Mouse (Mus musculus) midbrain, embryonic 14.5 days (tissue): ENCODE measurements around the gene Ptprm. TPM values are rescaled to one million over a fixed set of nuclear protein-coding genes. Genes with fewer than 3 reads are reported as not detected.
A peak's percentile ranks its signal among the peaks of the same experiment; 100 is the strongest.

ENCODE experiments used
- ATAC-seq: fragments of 200-750 bp; cut with Nextera tagmentation; 2 replicates; pipeline ENCODE4 v1.8.0; 2017; ENCODE audit warnings: moderate number of reproducible peaks, moderate library complexity; ENCODE audit not compliant: low FRiP score, low TSS enrichment
- DNase-seq: peaks from one replicate; pipeline ENCODE4 v3.0.0-alpha.2; 2015
- H3K27ac ChIP-seq: fragments of 300-500 bp; sonication (generic); replicated peaks from 2 replicates; pipeline ENCODE4 v1.5.1; 2014; ENCODE audit warnings: mild to moderate bottlenecking, low read depth, low read length, moderate library complexity
- H3K27me3 ChIP-seq: fragments of 300-500 bp; sonication (generic); 2 replicates; pipeline ENCODE4 v1.6.1; 2014; ENCODE audit warnings: low read length, control low read depth, mixed read lengths; ENCODE audit not compliant: control insufficient read depth, insufficient read depth
- H3K36me3 ChIP-seq: fragments of 300-500 bp; sonication (generic); 2 replicates; pipeline ENCODE4 v1.6.1; 2014; ENCODE audit warnings: low read length, control low read depth; ENCODE audit not compliant: control insufficient read depth, insufficient read depth
- H3K4me1 ChIP-seq: fragments of 300-500 bp; sonication (generic); 2 replicates; pipeline ENCODE4 v1.6.1; 2014; ENCODE audit warnings: mild to moderate bottlenecking, antibody characterized with exemption, low read length, control low read depth; ENCODE audit not compliant: control insufficient read depth, insufficient read depth
- H3K4me2 ChIP-seq: fragments of 300-500 bp; sonication (generic); 2 replicates; pipeline ENCODE4 v1.6.1; 2014; ENCODE audit warnings: mild to moderate bottlenecking, low read length, moderate library complexity
- H3K4me3 ChIP-seq: fragments of 300-500 bp; sonication (generic); replicated peaks from 2 replicates; pipeline ENCODE4 v1.5.1; 2014; ENCODE audit warnings: low read depth, low read length
- H3K9ac ChIP-seq: fragments of 300-500 bp; sonication (generic); replicated peaks from 2 replicates; pipeline ENCODE4 v1.6.1; 2014; ENCODE audit warnings: mild to moderate bottlenecking, low read length, moderate library complexity
- H3K9me3 ChIP-seq: fragments of 300-500 bp; sonication (generic); 2 replicates; pipeline ENCODE4 v1.6.1; 2016; ENCODE audit warnings: low read length, control low read depth, mixed read lengths; ENCODE audit not compliant: control insufficient read depth
- WGBS: fragments of 180-500 bp; shearing (Covaris S2); extraction: QIAGEN DNeasy Blood & Tissue Kit; methylation state at CpG from one replicate; pipeline ENCODE4 v1.1.7; 2014; 5-methylcytosine and 5-hydroxymethylcytosine counted together
- polyA plus RNA-seq: library from polyadenylated mRNA; unstranded; fragments of >200 nt; fragmentation: Nextera tagmentation; extraction: Ambion mirVana; gene quantifications from 2 replicates; pipeline ENCODE4 v1.2.1, GENCODE M21; 2014

Gene Ptprm
- polyA plus RNA-seq, 1 experiment from 2014 or later = 22.8 TPM

DNA sequence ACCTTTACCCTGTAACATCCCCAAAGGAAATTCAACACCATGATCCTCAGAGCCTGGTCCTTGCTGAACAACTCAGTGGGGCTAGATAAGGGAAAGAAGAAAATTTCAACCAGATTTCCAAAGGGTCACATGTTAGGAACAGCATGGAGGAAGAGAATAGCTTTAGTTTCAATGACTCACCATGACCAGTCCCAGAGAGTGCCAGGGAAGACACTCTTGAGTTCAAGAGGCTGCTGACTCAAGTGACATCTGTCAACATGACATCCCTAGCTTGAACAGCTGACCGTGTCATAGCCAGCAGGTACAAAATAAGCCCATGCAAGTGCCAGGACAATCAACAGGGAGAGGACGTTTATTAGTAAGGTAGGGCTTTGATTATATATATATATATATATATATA, 182.9 kb downstream of the Ptprm start:
- no peak overlapping the region for H3K4me2 ChIP-seq
- no peaks in the 10 kb centered on the region for H3K36me3 ChIP-seq
- H3K27ac ChIP-seq = no peak overlapping the region
- whole genome bisulfite sequencing = 82% methylated on average over 2 of the region's 2 CpGs
- 0 out of 2 replicates have a peak, but pooled peaks cover 4% of the 10 kb centered on the region for H3K4me1 ChIP-seq
- H3K27me3 ChIP-seq = no peaks in the 10 kb centered on the region
- H3K9ac ChIP-seq = no peak overlapping the region
- DNase-seq (no peak), ATAC-seq (no peak)
- H3K4me3 ChIP-seq = no peak overlapping the region
- H3K9me3 ChIP-seq = no peaks in the 10 kb centered on the region

DNA sequence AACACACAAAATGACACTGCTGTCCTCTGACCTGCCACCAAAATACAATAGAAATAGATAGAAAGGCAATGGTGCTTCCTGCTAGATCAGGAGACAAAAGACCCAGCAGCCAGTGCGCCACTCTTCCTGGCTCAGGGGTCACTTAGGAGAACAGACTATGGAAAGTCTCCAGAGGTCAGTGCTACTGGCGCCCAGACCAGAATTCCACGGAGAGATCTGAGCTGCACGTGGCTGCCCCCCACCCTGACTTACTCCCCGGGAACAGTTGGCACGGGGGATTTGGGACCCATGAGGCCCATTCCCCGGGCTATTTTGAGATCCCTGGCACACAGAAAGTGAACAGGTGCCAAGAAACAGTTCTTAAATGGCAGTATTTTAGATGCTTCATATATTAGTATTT, 183.6 kb downstream of the Ptprm start:
- DNase-seq = no peak
- no peaks in the 10 kb centered on the region for H3K36me3 ChIP-seq
- no peak overlapping the region for H3K4me3 ChIP-seq
- no peaks in the 10 kb centered on the region for H3K9me3 ChIP-seq
- H3K4me1 ChIP-seq = 0 out of 2 replicates have a peak, but pooled peaks cover 2% of the 10 kb centered on the region
- ATAC-seq = no peak
- H3K27ac ChIP-seq = no peak overlapping the region
- H3K27me3 ChIP-seq = no peaks in the 10 kb centered on the region
- H3K9ac ChIP-seq = no peak overlapping the region
- 79% methylated on average over 7 of the region's 7 CpGs for WGBS
- no peak overlapping the region for H3K4me2 ChIP-seq

DNA sequence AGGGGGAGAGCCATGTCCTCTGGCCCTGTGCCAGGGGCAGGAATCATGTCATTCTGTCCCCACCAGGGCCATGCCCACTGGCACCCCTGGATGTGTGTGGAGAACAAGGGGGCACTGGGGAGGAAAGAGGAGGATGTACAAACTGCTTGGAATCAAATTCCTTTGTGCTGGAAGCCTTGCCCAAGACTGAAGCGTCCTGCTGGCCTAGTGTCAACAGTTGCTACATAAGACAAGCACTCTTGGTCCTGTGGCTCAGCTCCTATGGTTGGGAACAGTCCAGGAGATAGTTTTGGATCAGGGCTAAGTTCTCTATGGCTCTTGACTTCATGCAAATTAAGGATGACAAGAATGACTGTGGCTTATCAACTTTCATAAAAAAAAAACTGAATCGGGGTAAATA, 188.4 kb downstream of the Ptprm start:
- H3K9me3 ChIP-seq = no peaks in the 10 kb centered on the region
- ATAC-seq (no peak), DNase-seq (no peak)
- 88% methylated on average over 2 of the region's 2 CpGs for WGBS
- no peaks in the 10 kb centered on the region for H3K36me3 ChIP-seq
- no peak overlapping the region for H3K4me2 ChIP-seq
- no peaks in the 10 kb centered on the region for H3K4me1 ChIP-seq
- H3K27ac ChIP-seq = no peak overlapping the region
- H3K4me3 ChIP-seq = no peak overlapping the region
- H3K27me3 ChIP-seq = no peaks in the 10 kb centered on the region
- H3K9ac ChIP-seq = no peak overlapping the region

DNA sequence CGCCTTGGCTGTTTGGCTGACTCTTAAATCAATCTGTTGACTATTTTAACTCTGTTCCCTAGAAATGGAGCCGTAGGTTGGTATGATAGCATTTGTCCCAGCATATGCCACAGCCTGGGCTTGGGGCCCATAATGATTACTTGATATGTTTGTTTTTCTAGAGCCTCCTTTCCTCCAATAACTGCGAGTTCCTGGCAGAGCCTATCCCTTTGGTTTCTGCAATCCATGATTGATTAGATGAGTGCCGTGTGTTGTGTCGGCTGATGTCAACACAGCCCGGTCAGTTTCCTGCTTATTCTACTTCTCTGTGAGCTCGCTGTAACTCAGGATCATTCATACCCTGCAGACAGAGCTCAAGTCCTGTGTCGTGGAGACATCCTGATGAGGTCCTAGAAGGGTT, 194.6 kb downstream of the Ptprm start:
- Histone ChIP-seq H3K4me2 (no peak overlapping the region), H3K4me1 (no peaks in the 10 kb centered on the region), H3K27ac (no peak overlapping the region), H3K9ac (no peak overlapping the region), H3K27me3 (no peaks in the 10 kb centered on the region), H3K4me3 (no peak overlapping the region), H3K9me3 (no peaks in the 10 kb centered on the region), H3K36me3 (no peaks in the 10 kb centered on the region)
- no peak for DNase-seq
- no peak for ATAC-seq
- 93% methylated on average over 8 of the region's 8 CpGs for WGBS

DNA sequence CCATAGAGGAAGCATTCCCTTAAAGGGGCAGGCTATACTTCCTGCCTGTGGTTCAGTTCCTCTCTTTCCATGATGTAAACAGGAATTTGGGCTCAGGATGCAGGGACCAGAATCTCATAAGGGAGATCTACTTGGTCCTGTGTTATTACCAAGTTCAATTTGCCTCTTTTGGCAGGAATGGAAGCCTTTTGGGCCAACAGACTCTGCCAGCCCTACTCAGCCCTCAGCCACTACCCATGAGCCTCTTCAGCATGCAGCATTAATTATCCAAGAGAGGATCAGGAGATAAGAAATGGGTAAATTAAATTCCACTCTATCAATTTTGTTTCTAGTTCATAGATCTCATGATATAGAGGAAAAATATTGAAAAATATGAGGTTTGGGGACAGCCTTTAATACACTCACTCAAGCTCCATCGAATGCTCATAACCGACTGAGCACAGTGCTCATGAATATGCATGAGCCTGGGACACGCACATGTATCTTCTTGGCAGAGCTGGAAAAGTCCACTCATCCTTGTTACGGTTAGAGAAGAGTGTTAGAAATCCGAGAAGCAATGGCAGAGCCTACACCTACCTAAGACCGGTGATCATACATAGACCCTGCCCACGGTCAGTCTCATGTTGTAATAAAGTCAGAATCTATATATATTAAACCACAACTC, 197.0 kb downstream of the Ptprm start:
- H3K4me1 ChIP-seq = no peaks in the 10 kb centered on the region
- ATAC-seq (no peak; the same call in 1 of the 2 replicates), DNase-seq (peak; percentile 60)
- no peaks in the 10 kb centered on the region for H3K9me3 ChIP-seq
- H3K27me3 ChIP-seq = no peaks in the 10 kb centered on the region
- WGBS = 51% methylated on average over 7 of the region's 7 CpGs
- H3K4me2 ChIP-seq = no peak overlapping the region
- no peak overlapping the region for H3K27ac ChIP-seq
- no peak overlapping the region for H3K9ac ChIP-seq
- H3K4me3 ChIP-seq = no peak overlapping the region
- no peaks in the 10 kb centered on the region for H3K36me3 ChIP-seq

DNA sequence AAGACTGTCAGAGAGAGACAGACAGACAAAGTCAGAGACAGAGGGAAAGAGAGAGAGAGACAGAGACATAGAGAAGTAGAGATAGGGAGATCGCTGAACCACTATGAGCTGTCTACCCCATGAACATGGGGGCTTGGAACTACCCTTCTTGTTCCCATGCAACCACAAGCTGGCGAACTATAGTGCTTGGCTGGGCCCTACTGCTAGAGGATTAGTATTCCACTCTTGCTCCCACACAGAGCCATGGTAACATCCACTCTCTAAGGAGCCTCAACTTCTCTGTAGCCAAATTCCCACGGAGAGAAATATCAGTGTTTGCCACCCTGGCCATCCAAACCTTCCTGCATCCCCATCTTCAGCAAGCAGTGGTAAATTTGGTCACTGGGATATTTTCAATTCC, 202.0 kb downstream of the Ptprm start:
- no peaks in the 10 kb centered on the region for H3K27me3 ChIP-seq
- WGBS = 76% methylated on average over 3 of the region's 3 CpGs
- H3K4me1 ChIP-seq = no peaks in the 10 kb centered on the region
- no peak overlapping the region for H3K4me3 ChIP-seq
- ATAC-seq = no peak
- H3K4me2 ChIP-seq = no peak overlapping the region
- DNase-seq = no peak
- no peak overlapping the region for H3K9ac ChIP-seq
- H3K9me3 ChIP-seq = no peaks in the 10 kb centered on the region
- H3K27ac ChIP-seq = no peak overlapping the region
- no peaks in the 10 kb centered on the region for H3K36me3 ChIP-seq

DNA sequence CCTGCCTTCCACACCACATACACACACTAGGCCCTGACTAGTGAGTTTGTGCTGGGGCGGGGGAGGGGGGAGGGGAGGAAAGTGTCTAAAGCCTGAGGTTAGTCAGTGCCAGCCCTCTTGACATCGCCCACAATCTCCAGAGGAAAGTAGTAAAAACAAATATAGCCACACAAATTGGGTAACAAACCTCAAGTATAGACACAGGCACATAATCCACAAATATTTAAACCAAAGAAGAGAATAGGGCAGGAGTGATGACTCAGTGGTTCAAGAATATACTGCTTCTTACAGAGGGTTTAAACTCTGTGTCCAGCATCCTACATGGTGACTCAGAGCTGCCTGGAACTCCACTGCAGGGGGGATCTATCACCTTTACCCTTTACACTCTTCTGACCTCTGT, 203.8 kb downstream of the Ptprm start:
- DNase-seq (no peak), ATAC-seq (no peak)
- Histone ChIP-seq H3K9me3 (no peaks in the 10 kb centered on the region), H3K4me2 (no peak overlapping the region), H3K9ac (no peak overlapping the region), H3K4me3 (no peak overlapping the region), H3K27me3 (no peaks in the 10 kb centered on the region), H3K4me1 (no peaks in the 10 kb centered on the region), H3K36me3 (no peaks in the 10 kb centered on the region), H3K27ac (no peak overlapping the region)
- 94% methylated on average over 2 of the region's 2 CpGs for WGBS

DNA sequence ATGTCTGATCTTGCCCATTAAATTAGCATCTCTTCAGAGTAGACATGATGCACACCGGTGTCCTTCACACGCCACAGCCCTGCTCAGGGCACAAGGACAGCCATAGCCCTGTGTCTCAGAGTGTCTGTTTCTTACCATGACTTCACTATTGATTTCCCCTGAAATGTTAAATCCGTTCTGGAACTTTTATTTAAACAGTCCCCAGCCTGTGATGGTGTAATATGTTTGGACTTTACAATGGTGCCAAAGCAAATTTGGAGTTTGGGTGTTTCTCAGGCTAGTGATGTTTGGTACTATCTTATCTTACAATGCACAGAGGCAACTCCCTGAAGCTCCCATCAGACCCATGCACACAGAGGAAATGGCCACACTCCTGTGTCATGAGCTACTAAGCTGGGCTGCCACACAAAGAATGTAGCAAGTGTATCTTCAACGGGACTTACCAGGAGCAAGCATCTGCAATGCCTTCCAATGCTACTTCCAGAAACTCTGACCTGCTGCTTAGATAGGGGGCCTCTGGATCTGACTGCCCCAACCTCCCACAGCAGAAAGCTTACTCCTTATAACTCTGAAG, 212.0 kb downstream of the Ptprm start:
- Histone ChIP-seq H3K36me3 (no peaks in the 10 kb centered on the region), H3K9ac (no peak overlapping the region), H3K4me2 (no peak overlapping the region), H3K4me1 (no peaks in the 10 kb centered on the region), H3K9me3 (no peaks in the 10 kb centered on the region), H3K27me3 (no peaks in the 10 kb centered on the region), H3K4me3 (no peak overlapping the region), H3K27ac (no peak overlapping the region)
- 71% methylated on average over 4 of the region's 4 CpGs for WGBS
- DNase-seq = no peak
- no peak for ATAC-seq

DNA sequence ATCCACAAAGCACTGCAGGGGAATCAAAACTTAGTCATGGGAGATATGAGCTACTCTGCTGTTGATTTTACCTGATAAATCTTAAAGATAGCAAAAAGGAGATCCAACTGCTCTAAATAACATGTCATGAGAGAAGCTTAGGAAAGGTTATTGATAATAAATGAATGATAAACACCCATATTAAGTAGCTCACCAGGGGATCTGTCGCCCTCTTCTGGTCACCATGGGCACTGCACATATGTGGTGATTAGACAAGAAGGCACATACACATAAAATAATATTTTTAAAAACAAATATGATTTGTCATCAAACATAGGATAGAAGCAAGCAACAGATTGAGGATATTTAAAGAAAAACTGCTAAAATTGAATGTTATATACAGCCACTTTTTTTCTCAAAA, 213.8 kb downstream of the Ptprm start:
- Histone ChIP-seq H3K27me3 (no peaks in the 10 kb centered on the region), H3K36me3 (no peaks in the 10 kb centered on the region), H3K4me2 (no peak overlapping the region), H3K9me3 (no peaks in the 10 kb centered on the region), H3K27ac (no peak overlapping the region), H3K4me1 (no peaks in the 10 kb centered on the region), H3K4me3 (no peak overlapping the region), H3K9ac (no peak overlapping the region)
- ATAC-seq = no peak
- 27% methylated on average over 1 of the region's 1 CpGs for WGBS
- DNase-seq = no peak
